Mouse (Mus musculus) brain, adult 2 months (tissue): Measurements from ENCODE around the gene Sin3a.

Source experiments
- DNase-seq: peaks from one replicate; pipeline ENCODE4 v3.0.0; 2011; ENCODE audit warnings: low read depth, low spot score

Sin3a gene

GRCm38 (mm10) chr9:57071801-57072351 lies at the start of gene Sin3a:
TSS of gene Sin3a (plus strand) at chr9:57072040.
- DNase-seq, result peak; percentile 89

- peak; percentile 94 for DNase-seq
Measured at GRCm38 (mm10) chr9:57031756-57032155, 40.1 kb upstream of the Sin3a start.

GRCm38 (mm10) chr9:57056237-57056636 lies 15.6 kb upstream of the Sin3a start:
- peak; percentile 80 for DNase-seq

GRCm38 (mm10) chr9:57064164-57064563 lies 7.7 kb upstream of the Sin3a start:
- DNase-seq, result no peak

- DNase-seq, result no peak
Measured at GRCm38 (mm10) chr9:57068266-57068665, 3.6 kb upstream of the Sin3a start.

GRCm38 (mm10) chr9:57070262-57070661 lies 1.6 kb upstream of the Sin3a start:
- no peak for DNase-seq

- no peak for DNase-seq
Measured at GRCm38 (mm10) chr9:57070800-57071545, 867 bp upstream of the Sin3a start.

- DNase-seq, result no peak
Measured at GRCm38 (mm10) chr9:57072526-57072988, 717 bp downstream of the Sin3a start.

GRCm38 (mm10) chr9:57072989-57073789 lies 1.3 kb downstream of the Sin3a start:
- peak; percentile 100 for DNase-seq

- DNase-seq, result no peak
Measured at GRCm38 (mm10) chr9:57073790-57074094, 1.9 kb downstream of the Sin3a start.

GRCm38 (mm10) chr9:57074171-57074821 lies 2.5 kb downstream of the Sin3a start:
- DNase-seq, result peak; percentile 16

- peak; percentile 87 for DNase-seq
Measured at GRCm38 (mm10) chr9:57074822-57075603, 3.2 kb downstream of the Sin3a start.

GRCm38 (mm10) chr9:57075681-57076381 lies 4.0 kb downstream of the Sin3a start:
- peak; percentile 100 for DNase-seq

GRCm38 (mm10) chr9:57076701-57077660 lies 5.1 kb downstream of the Sin3a start:
- peak; percentile 93 for DNase-seq

GRCm38 (mm10) chr9:57082236-57082635 lies 10.4 kb downstream of the Sin3a start:
- no peak for DNase-seq

GRCm38 (mm10) chr9:57117261-57117755 lies 45.5 kb downstream of the Sin3a start:
- DNase-seq, result no peak

GRCm38 (mm10) chr9:57129641-57130040 lies 57.8 kb downstream of the Sin3a start:
- no peak for DNase-seq

- peak; percentile 99 for DNase-seq
Measured at GRCm38 (mm10) chr9:57130577-57131433, 59.0 kb downstream of the Sin3a start, which contains the start of gene Man2c1. TSS of gene Man2c1 (plus strand) at chr9:57130690.
